Mouse (Mus musculus): ENCODE measurements at regions not wholly inside any gene's neighbourhood (a gene's known extent, or its start where the extent isn't known, plus 50 kb on each side); places are given as distances from the start of the nearest gene placed in this dataset.

- TF ChIP-seq CTCF (IDR thresholded peaks at IDR 0.05; ENCODE audit: low read depth, low read length) (no peak), GATA1 (IDR thresholded peaks at IDR 0.05; ENCODE audit: borderline replicate concordance, low read length) (no peak), POLR2AphosphoS5 (IDR thresholded peaks at IDR 0.05; ENCODE audit: insufficient replicate concordance, low read depth, low read length) (no peak)
These were observed 315.1 kb downstream of the Cdh26 start for GRCm38 (mm10) chr2:178745296-178746015.
